In genomic region chr9:62777461-62777860, GRCm38 (mm10) we compare ENCODE assay signal across 8 mouse cellular contexts. TPM values are rescaled to one million over a fixed set of nuclear protein-coding genes. Genes with fewer than 3 reads are reported as not detected.
DNase-seq lines count a peak whose midpoint lies in the region; ATAC-seq and TF ChIP-seq lines count a peak whose summit lies in the region.

No protein-coding gene starts in this region.

- no peak overlapping the region for H3K27ac ChIP-seq in limb, embryonic 14.5 days (replicated peaks; ENCODE audit: low read depth, low read length)

- no peaks in the 10 kb centered on the region for H3K27me3 ChIP-seq in limb, embryonic 14.5 days (ENCODE audit: control insufficient read depth, insufficient read depth, low read length)

- H3K9me3 ChIP-seq in limb, embryonic 14.5 days (ENCODE audit: control insufficient read depth, low read length), result no peaks in the 10 kb centered on the region

- no peak overlapping the region for H3K4me3 ChIP-seq in limb, embryonic 14.5 days (replicated peaks; ENCODE audit: low read length)

- H3K4me2 ChIP-seq in limb, embryonic 14.5 days (replicated peaks; ENCODE audit: low read depth, low read length, severe bottlenecking), result no peak overlapping the region

- DNase-seq in urinary bladder, adult 18-20 months (ENCODE audit: low spot score in 2 of 2), result peak; percentile 23 to 39
- DNase-seq in urinary bladder, adult 2 months (ENCODE audit: low spot score), result no peak
- DNase-seq in cerebellum, postnatal 10 days, result peak; percentile 82 to 86
- peak; percentile 37 for DNase-seq in gastrocnemius, postnatal 25 days
- DNase-seq in kidney, adult 8-10 months, result peak; percentile 31 to 63
- peak; percentile 79 for DNase-seq in limb, embryonic 14.5 days (ENCODE audit: low spot score)
- peak; percentile 41 for DNase-seq in testis, postnatal 14 days (ENCODE audit: low spot score)

- peak; percentile 47 for ATAC-seq in limb, embryonic 14.5 days (ENCODE audit: low FRiP score, low read depth)
- ATAC-seq in monocyte, adult 5-6 weeks (replicated peaks; ENCODE audit: insufficient number of reproducible peaks, low FRiP score, low TSS enrichment, poor library complexity, severe bottlenecking), result 0 out of 2 replicates have a peak, but pooled peaks have one; percentile 38

- WGBS in limb, embryonic 14.5 days, result 2% methylated on average over 5 of the region's 5 CpGs

- H3K9ac ChIP-seq in limb, embryonic 14.5 days (ENCODE audit: low read depth, low read length, severe bottlenecking), result no peak overlapping the region

- no peak for TF ChIP-seq POLR2A in limb, embryonic 14.5 days (IDR thresholded peaks at IDR 0.05; ENCODE audit: borderline replicate concordance, extremely low read depth, insufficient read depth, insufficient read length)

- 0 out of 2 replicates have a peak, but pooled peaks cover 3% of the 10 kb centered on the region for H3K36me3 ChIP-seq in limb, embryonic 14.5 days (ENCODE audit: control insufficient read depth, insufficient read depth, low read length)

- H3K4me1 ChIP-seq in limb, embryonic 14.5 days (ENCODE audit: control insufficient read depth, insufficient read depth, low read length), result 0 out of 2 replicates have a peak, but pooled peaks cover 3% of the 10 kb centered on the region

RNA-seq across cellular contexts. Expression of gene Fem1b, which starts 34.3 kb away (rescaled TPM):
- 12.6 and 15.2 TPM in 2 replicates for polyA plus RNA-seq in urinary bladder, adult 2 months (2012; rRNA removed)
- 10 to 100 TPM; 14.1 to 15.4 TPM for total RNA-seq in gastrocnemius, postnatal 25 days (2021)
- polyA plus RNA-seq in limb, embryonic 14.5 days (2012; rRNA removed), result 20.7 and 21.2 TPM in 2 replicates
- polyA plus RNA-seq in limb, embryonic 14.5 days (2014; fragmentation: Nextera tagmentation; extraction: Ambion mirVana), result 31.4 and 31.6 TPM in 2 replicates
- 17.9 to 19.1 TPM (median 18.0 TPM) in 3 replicates for total RNA-seq in monocyte, adult 5-6 weeks (2017)
